Mouse (Mus musculus) embryonic facial prominence, embryonic 14.5 days (tissue): Measurements from ENCODE around the gene Cactin. TPM values are rescaled to one million over a fixed set of nuclear protein-coding genes. Genes with fewer than 3 reads are reported as not detected.
A peak's percentile ranks its signal among the peaks of the same experiment; 100 is the strongest.

ENCODE experiments used
- ATAC-seq: fragments of 200-750 bp; cut with Nextera tagmentation; 2 replicates; pipeline ENCODE4 v1.8.0; 2017; ENCODE audit warnings: low read depth, moderate number of reproducible peaks, moderate TSS enrichment
- DNase-seq: peaks from one replicate; pipeline ENCODE4 v3.0.0-alpha.2; 2015; ENCODE audit warnings: low spot score
- H3K27ac ChIP-seq: fragments of 300-500 bp; sonication (generic); replicated peaks from 2 replicates; pipeline ENCODE4 v1.5.1; 2014; ENCODE audit warnings: low read depth, mild to moderate bottlenecking, low read length, moderate library complexity
- H3K27me3 ChIP-seq: fragments of 300-500 bp; sonication (generic); replicated peaks from 2 replicates; pipeline ENCODE4 v1.6.1; 2014; ENCODE audit warnings: low read length; ENCODE audit not compliant: control insufficient read depth, insufficient read depth
- H3K36me3 ChIP-seq: fragments of 300-500 bp; sonication (generic); 2 replicates; pipeline ENCODE4 v1.6.1; 2014; ENCODE audit warnings: low read length, mixed read lengths; ENCODE audit not compliant: control insufficient read depth, insufficient read depth
- H3K4me1 ChIP-seq: fragments of 300-500 bp; sonication (generic); 2 replicates; pipeline ENCODE4 v1.6.1; 2014; ENCODE audit warnings: antibody characterized with exemption, low read length; ENCODE audit not compliant: control insufficient read depth, insufficient read depth
- H3K4me2 ChIP-seq: fragments of 300-500 bp; sonication (generic); 2 replicates; pipeline ENCODE4 v1.6.1; 2014; ENCODE audit warnings: low read depth, mild to moderate bottlenecking, low read length, moderate library complexity, mixed read lengths
- H3K4me3 ChIP-seq: fragments of 300-500 bp; sonication (generic); 2 replicates; pipeline ENCODE4 v1.5.1; 2014; ENCODE audit warnings: low read depth, mild to moderate bottlenecking, low read length
- H3K9ac ChIP-seq: fragments of 300-500 bp; sonication (generic); 2 replicates; pipeline ENCODE4 v1.6.1; 2014; ENCODE audit warnings: low read depth, mild to moderate bottlenecking, low read length, moderate library complexity, mixed read lengths
- H3K9me3 ChIP-seq: fragments of 300-500 bp; sonication (generic); 2 replicates; pipeline ENCODE4 v1.6.1; 2016; ENCODE audit warnings: low read length; ENCODE audit not compliant: control insufficient read depth
- WGBS: fragments of 180-500 bp; shearing (Covaris S2); extraction: QIAGEN DNeasy Blood & Tissue Kit; methylation state at CpG from one replicate; pipeline ENCODE4 v1.1.7; 2014; 5-methylcytosine and 5-hydroxymethylcytosine counted together
- polyA plus RNA-seq: library from polyadenylated mRNA; unstranded; fragments of >200 nt; fragmentation: Nextera tagmentation; extraction: Ambion mirVana; gene quantifications from 2 replicates; pipeline ENCODE4 v1.2.1, GENCODE M21; 2014

Cactin gene
- polyA plus RNA-seq, 1 experiment from 2014 or later: 27.0 TPM

DNA sequence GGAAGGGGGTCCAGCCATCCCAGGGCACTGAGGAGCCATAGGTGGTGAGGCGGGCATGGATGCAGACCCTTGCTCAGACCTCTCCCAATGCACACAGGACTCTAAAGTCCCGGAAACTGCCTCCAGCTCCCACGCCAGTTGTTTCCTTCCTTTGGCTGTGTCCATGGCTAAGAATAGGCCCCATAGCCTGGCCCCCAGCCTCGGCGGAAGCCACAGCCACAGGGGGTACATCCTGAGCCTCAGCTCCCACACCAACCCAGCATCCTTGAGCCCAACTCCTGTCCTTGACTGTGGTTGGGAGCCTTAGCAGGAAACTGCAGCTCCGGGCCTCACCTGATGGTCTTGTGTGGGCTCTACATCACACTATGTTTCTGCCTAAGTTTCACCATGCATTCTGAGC lies 6.0 kb downstream of the Cactin start:
- H3K4me1 ChIP-seq: peaks cover 24% of the 10 kb centered on the region
- no peak overlapping the region for H3K4me3 ChIP-seq
- DNase-seq (no peak), ATAC-seq (no peak)
- no peak overlapping the region for H3K27ac ChIP-seq
- peaks cover 52% of the 10 kb centered on the region for H3K36me3 ChIP-seq
- H3K9ac ChIP-seq: no peak overlapping the region
- H3K9me3 ChIP-seq: no peaks in the 10 kb centered on the region
- WGBS: 73% methylated on average over 5 of the region's 6 CpGs
- 0 out of 2 replicates have a peak, but pooled peaks cover 3% of the 10 kb centered on the region for H3K27me3 ChIP-seq
- H3K4me2 ChIP-seq: no peak overlapping the region

DNA sequence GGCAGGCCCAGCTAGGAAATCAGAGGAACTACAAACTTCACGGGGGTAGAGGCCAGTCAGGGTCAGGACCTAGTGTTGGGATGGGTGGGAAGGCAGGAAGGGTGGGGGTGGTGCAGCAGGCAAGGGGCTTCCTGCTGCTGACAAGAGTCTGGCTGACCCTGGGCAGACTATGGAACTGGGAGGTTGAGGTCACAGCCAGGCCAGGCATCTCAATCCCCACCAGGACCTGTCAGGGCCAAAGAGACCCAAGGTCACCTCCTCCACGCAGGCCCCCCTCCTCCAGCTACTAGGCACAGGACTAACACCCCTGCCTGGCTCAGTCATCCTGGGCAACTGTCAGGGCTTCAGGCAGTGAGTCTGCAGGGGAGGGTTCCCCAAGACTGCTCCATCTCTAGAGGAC lies 7.1 kb downstream of the Cactin start:
- no peak for ATAC-seq
- no peaks in the 10 kb centered on the region for H3K9me3 ChIP-seq
- peak overlapping the region; percentile 34; the same call in 1 of the 2 replicates for H3K9ac ChIP-seq
- no peak overlapping the region for H3K27ac ChIP-seq
- 0 out of 2 replicates have a peak overlapping the region, but pooled peaks have one; percentile 34 for H3K4me2 ChIP-seq
- H3K4me1 ChIP-seq: peaks cover 24% of the 10 kb centered on the region
- 23% methylated on average over 1 of the region's 2 CpGs for WGBS
- peaks cover 44% of the 10 kb centered on the region for H3K36me3 ChIP-seq
- peaks cover 12% of the 10 kb centered on the region for H3K27me3 ChIP-seq
- no peak overlapping the region for H3K4me3 ChIP-seq
- DNase-seq: no peak

DNA sequence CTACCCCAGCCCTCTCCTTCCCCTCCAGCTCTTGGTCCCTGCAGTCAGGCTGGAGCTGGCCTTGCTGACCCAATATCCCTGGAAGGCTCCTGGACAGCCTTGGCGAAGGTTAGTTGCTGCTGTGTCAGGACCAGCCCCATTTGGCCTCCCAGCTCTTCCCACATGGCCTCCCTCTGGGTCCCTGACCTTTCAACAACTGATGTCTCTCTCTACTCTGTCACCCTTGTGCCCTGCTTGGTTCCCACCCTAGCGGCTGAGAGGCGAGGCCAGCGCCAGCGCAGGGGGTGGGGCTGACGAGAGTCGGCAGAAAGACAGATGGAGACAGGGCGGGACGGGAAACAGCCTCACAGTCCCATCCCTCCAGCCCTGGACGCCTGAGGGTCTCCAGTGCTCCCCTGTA lies 7.5 kb downstream of the Cactin start, which contains the start of gene Tbxa2r:
Tbxa2r (plus strand) TSS at position 346 of the 400 bp plus-strand sequence.
- Histone ChIP-seq H3K27ac (peak within 1 kb of the TSS; percentile 90), H3K9ac (peak within 1 kb of the TSS; percentile 44), H3K9me3 (no peaks in the 10 kb centered on the region), H3K27me3 (peaks cover 17% of the 10 kb centered on the region), H3K4me2 (peak within 1 kb of the TSS; percentile 34), H3K4me3 (no peak within 1 kb of the TSS), H3K4me1 (peaks cover 24% of the 10 kb centered on the region), H3K36me3 (peaks cover 40% of the 10 kb centered on the region)
- no peak for DNase-seq
- WGBS: 24% methylated on average over 9 of the region's 10 CpGs
- ATAC-seq: no peak

DNA sequence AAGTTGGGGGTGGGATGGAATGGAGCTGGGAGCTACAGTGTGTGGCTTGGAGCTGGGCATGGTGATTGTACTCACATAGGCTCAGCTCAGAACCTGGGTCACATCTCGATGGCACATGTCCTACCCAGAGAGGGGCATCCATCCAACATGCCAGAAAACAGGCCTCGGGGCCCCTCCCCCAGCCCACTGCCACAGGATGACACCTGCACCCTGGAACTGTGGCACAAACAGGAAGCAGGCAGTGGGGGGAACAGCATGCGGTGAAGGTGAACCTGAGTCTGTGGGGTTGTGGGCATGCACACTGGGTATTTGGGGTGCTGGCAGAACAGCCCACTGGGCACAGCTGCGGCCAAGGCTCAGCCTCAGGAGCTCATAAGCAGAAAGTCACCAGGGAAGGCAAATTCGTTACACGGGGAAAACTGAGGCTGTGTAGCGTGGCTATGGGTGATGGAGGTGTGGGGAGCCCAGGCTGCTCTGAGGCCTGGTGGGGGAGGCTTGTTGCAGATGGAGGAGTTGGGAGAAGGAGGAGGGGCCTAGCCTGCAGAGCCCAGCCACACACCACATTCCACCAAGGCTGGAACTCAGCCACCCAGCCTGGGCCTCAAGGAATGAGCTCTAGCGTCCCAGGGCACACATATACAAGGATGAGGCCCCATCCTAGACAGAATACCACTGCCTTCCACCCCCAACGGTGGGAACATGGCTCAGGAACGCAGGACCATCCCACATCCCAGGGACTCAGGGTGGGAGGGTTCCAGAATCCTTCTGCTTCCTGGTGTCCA lies 8.5 kb downstream of the Cactin start:
- ATAC-seq: peak; percentile 80
- H3K4me2 ChIP-seq: peak overlapping the region; percentile 34
- peak; percentile 94 for DNase-seq
- 55% methylated on average over 10 of the region's 10 CpGs for WGBS
- peaks cover 18% of the 10 kb centered on the region for H3K27me3 ChIP-seq
- peak overlapping the region; percentile 90 for H3K27ac ChIP-seq
- H3K9ac ChIP-seq: peak overlapping the region; percentile 44
- H3K4me3 ChIP-seq: no peak overlapping the region
- H3K9me3 ChIP-seq: no peaks in the 10 kb centered on the region
- peaks cover 24% of the 10 kb centered on the region for H3K4me1 ChIP-seq
- H3K36me3 ChIP-seq: peaks cover 30% of the 10 kb centered on the region

GRCm38 (mm10) chr10:81330007-81330406 lies 9.1 kb downstream of the Cactin start:
- peaks cover 26% of the 10 kb centered on the region for H3K4me1 ChIP-seq
- no peaks in the 10 kb centered on the region for H3K9me3 ChIP-seq
- H3K4me2 ChIP-seq: peak overlapping the region; percentile 34
- peak overlapping the region; percentile 90 for H3K27ac ChIP-seq
- H3K4me3 ChIP-seq: no peak overlapping the region
- H3K27me3 ChIP-seq: peaks cover 18% of the 10 kb centered on the region
- DNase-seq (peak; percentile 35), ATAC-seq (peak; percentile 1; the same call in 1 of the 2 replicates)
- WGBS: 38% methylated on average over 4 of the region's 4 CpGs
- peaks cover 24% of the 10 kb centered on the region for H3K36me3 ChIP-seq
- peak overlapping the region; percentile 44 for H3K9ac ChIP-seq

DNA sequence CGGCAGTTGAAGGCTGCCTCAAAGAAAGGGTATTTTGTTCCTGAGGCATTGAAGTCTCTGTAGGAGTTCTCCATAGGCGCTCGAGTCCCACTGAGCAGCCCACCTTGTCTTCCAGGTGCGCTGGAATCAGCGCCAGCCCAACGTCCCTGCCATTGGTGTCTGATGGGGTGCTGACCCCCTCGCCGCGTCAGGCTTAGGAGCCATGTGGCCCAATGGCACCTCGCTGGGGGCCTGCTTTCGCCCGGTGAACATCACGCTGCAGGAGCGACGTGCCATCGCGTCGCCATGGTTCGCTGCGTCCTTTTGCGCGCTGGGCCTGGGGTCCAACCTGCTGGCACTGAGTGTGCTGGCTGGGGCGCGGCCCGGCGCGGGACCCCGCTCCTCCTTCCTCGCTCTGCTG lies 11.4 kb downstream of the Cactin start:
- WGBS: 20% methylated on average over 26 of the region's 29 CpGs
- no peak overlapping the region for H3K4me2 ChIP-seq
- H3K9ac ChIP-seq: peak overlapping the region; percentile 30; the same call in 1 of the 2 replicates
- no peak overlapping the region for H3K27ac ChIP-seq
- peak overlapping the region; percentile 5; the same call in 1 of the 2 replicates for H3K4me3 ChIP-seq
- no peaks in the 10 kb centered on the region for H3K9me3 ChIP-seq
- ATAC-seq (no peak), DNase-seq (no peak)
- H3K27me3 ChIP-seq: peaks cover 18% of the 10 kb centered on the region
- H3K4me1 ChIP-seq: peaks cover 36% of the 10 kb centered on the region
- H3K36me3 ChIP-seq: peaks cover under 1% of the 10 kb centered on the region; the same call in 1 of the 2 replicates

- 69% methylated on average over 11 of the region's 11 CpGs for WGBS
Measured at GRCm38 (mm10) chr10:81334324-81334723, 13.4 kb downstream of the Cactin start.

GRCm38 (mm10) chr10:81335393-81336340 lies 14.8 kb downstream of the Cactin start:
- H3K9ac ChIP-seq: 0 out of 2 replicates have a peak overlapping the region, but pooled peaks have one; percentile 45
- peaks cover 24% of the 10 kb centered on the region for H3K27me3 ChIP-seq
- peaks cover 13% of the 10 kb centered on the region for H3K4me1 ChIP-seq
- H3K9me3 ChIP-seq: no peaks in the 10 kb centered on the region
- no peak overlapping the region for H3K4me3 ChIP-seq
- DNase-seq (peak; percentile 68), ATAC-seq (peak; percentile 55)
- no peaks in the 10 kb centered on the region for H3K36me3 ChIP-seq
- 35% methylated on average over 14 of the region's 19 CpGs for WGBS
- H3K4me2 ChIP-seq: peak overlapping the region; percentile 8; the same call in 1 of the 2 replicates
- H3K27ac ChIP-seq: peak overlapping the region; percentile 86

More at GRCm38 (mm10) chr10:81334324-81334723, 13.4 kb downstream of the Cactin start:
- no peaks in the 10 kb centered on the region for H3K9me3 ChIP-seq
- H3K27ac ChIP-seq: no peak overlapping the region
- DNase-seq: no peak
- H3K27me3 ChIP-seq: peaks cover 24% of the 10 kb centered on the region
- H3K4me3 ChIP-seq: no peak overlapping the region
- ATAC-seq: no peak
- H3K4me2 ChIP-seq: no peak overlapping the region
- H3K9ac ChIP-seq: 0 out of 2 replicates have a peak overlapping the region, but pooled peaks have one; percentile 20
- H3K4me1 ChIP-seq: peaks cover 24% of the 10 kb centered on the region
- H3K36me3 ChIP-seq: no peaks in the 10 kb centered on the region
